In the genomic region with DNA sequence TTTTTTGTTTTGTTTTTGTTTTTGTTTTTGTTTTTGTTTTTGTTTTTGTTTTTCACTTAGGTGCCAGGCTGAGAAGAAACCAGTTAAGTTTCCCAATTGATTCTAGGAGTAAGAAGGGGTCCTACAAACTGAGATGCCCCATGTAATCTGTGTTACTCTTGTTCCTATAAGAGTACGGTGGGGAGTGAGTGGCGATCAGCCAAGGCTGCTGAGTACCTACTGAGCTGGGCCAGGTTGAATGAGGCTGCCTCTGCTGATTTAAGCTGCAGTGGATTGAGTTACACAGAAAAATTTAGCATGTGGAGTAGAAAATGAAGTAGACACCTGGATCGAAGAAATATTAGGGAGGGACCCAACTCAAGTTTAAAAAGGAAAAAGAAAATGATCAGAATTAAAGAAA, we compare ENCODE assay signal across 18 mouse cellular contexts.
"Had no signal": no experiment of that assay in that cellular context is flagged by ENCODE, and none has a peak within 500 bp of the region (broad histone marks: within the 10 kb centered on the region; RNA-seq: fewer than 3 reads in every experiment).

No protein-coding gene starts in this region.

- ATAC-seq: hindbrain, embryonic 16.5 days; inflammation-experienced regulatory T-cells, adult 6 months; intestine, embryonic 15.5 days; intestine, postnatal 0 days; liver, postnatal 0 days had no signal

- DNase-seq: gastrocnemius, adult 2 months; gastrocnemius, postnatal 14 days; gastrocnemius, postnatal 36 days; heart, adult 18-20 months; heart, postnatal 10 days; heart, postnatal 4 days; kidney, adult 18-20 months; kidney, adult 8-10 months; kidney, postnatal 10 days; kidney, postnatal 25 days; kidney, postnatal 4 days; liver; liver, embryonic 13.5 days; liver, postnatal 0 days had no signal
